Mouse (Mus musculus): Measurements from ENCODE around the gene Brms1. TPM values are rescaled to one million over a fixed set of nuclear protein-coding genes. Genes with fewer than 3 reads are reported as not detected.

Brms1 gene
- total RNA-seq, 2 experiments from 2014 or later, result 13.9 to 15.6 TPM

- peak; percentile 84 to 88 for DNase-seq
- intact Hi-C loops (cut with DNase I), result no loop called here
Observed at GRCm38 (mm10) chr19:5037678-5038571, 3.2 kb upstream of the Brms1 start.

- intact Hi-C loops (cut with DNase I), result no loop called here
- DNase-seq, result peak; percentile 87 to 89
Observed at GRCm38 (mm10) chr19:5038709-5039156, 2.4 kb upstream of the Brms1 start, which contains the start of the genes B4gat1 and AC124502.3. Gene B4gat1, plus strand, starts transcription at chr19:5038826. Gene AC124502.3, plus strand, starts transcription at chr19:5038891.

GRCm38 (mm10) chr19:5039301-5040114 lies 1.6 kb upstream of the Brms1 start:
- intact Hi-C loops (cut with DNase I), result no loop called here
- no peak for DNase-seq

- no peak for DNase-seq
- intact Hi-C loops (cut with DNase I), result no loop called here
Observed at GRCm38 (mm10) chr19:5041588-5041987, 434 bp downstream of the Brms1 start.

GRCm38 (mm10) chr19:5045531-5045930 lies 4.4 kb downstream of the Brms1 start:
- intact Hi-C loops (cut with DNase I), result no loop called here
- DNase-seq, result no peak

GRCm38 (mm10) chr19:5048138-5049056 lies 7.2 kb downstream of the Brms1 start:
- DNase-seq, result no peak
- intact Hi-C loops (cut with DNase I), result no loop called here

- no peak for DNase-seq
- intact Hi-C loops (cut with DNase I), result no loop called here
Observed at GRCm38 (mm10) chr19:5049325-5049724, 8.2 kb downstream of the Brms1 start.

GRCm38 (mm10) chr19:5050047-5050905 lies 9.1 kb downstream of the Brms1 start, which contains the start of gene Rin1:
Gene Rin1, plus strand, starts transcription at chr19:5050481.
- intact Hi-C loops (cut with DNase I), result no loop called here
- DNase-seq, result peak; percentile 41 to 66

- DNase-seq, result no peak
- intact Hi-C loops (cut with DNase I), result no loop called here
Observed at GRCm38 (mm10) chr19:5051031-5051430, 9.9 kb downstream of the Brms1 start.

- no peak for DNase-seq
- intact Hi-C loops (cut with DNase I), result no loop called here
Observed at GRCm38 (mm10) chr19:5051515-5051914, 10.4 kb downstream of the Brms1 start.

GRCm38 (mm10) chr19:5052166-5052822 lies 11.1 kb downstream of the Brms1 start:
- intact Hi-C loops (cut with DNase I), result no loop called here
- no peak for DNase-seq

- intact Hi-C loops (cut with DNase I), result no loop called here
- no peak for DNase-seq
Observed at GRCm38 (mm10) chr19:5052853-5053252, 11.7 kb downstream of the Brms1 start.

- intact Hi-C loops (cut with DNase I), result no loop called here
- DNase-seq, result peak in 1 of 2 experiments; percentile 64
Observed at GRCm38 (mm10) chr19:5053909-5054308, 12.8 kb downstream of the Brms1 start.

- intact Hi-C loops (cut with DNase I), result loop anchor here (1.0 kb wide), 1 partner anchor 17 kb away; no protein-coding TSS in a partner anchor
- DNase-seq, result no peak
Observed at GRCm38 (mm10) chr19:5056251-5056650, 15.1 kb downstream of the Brms1 start.

GRCm38 (mm10) chr19:5057876-5058775 lies 17.0 kb downstream of the Brms1 start:
- intact Hi-C loops (cut with DNase I), result no loop called here
- DNase-seq, result no peak

- intact Hi-C loops (cut with DNase I), result no loop called here
- DNase-seq, result no peak
Observed at GRCm38 (mm10) chr19:5058801-5059771, 17.9 kb downstream of the Brms1 start.

Measured in heart, postnatal 36 days (tissue).